Mouse (Mus musculus) ovary, postnatal 14 days (tissue): ENCODE data around the gene Sipa1l1.
"Not testable (repeated sequence)": the region's sequence is repeated elsewhere in the genome, so short reads cannot be mapped to it uniquely, and the experiment has no call there.

Source experiments
- DNase-seq: peaks from one replicate; pipeline ENCODE4 v3.0.0; 2022; ENCODE audit warnings: low spot score

Gene Sipa1l1

DNA sequence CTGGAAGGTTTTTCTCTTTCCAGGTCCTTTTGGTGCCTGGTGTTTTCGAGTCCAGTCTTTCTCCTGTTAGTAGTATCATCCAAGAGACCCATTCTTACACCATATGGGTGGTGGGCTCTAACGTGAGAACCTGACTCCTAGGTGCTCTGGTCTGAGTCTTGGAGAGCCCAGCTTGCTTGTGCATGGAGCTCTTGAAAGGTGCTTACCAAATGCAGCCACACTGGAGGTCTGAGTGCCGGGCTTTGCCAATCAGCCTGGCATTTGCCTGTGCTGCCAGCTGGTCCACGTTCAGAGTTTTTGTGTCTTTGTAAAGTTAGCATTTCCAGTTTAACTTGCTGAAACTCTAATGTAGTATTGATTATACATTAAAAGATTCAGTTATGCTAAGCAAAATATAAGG is 9.5 kb downstream of the Sipa1l1 start:
- no peak for DNase-seq

DNA sequence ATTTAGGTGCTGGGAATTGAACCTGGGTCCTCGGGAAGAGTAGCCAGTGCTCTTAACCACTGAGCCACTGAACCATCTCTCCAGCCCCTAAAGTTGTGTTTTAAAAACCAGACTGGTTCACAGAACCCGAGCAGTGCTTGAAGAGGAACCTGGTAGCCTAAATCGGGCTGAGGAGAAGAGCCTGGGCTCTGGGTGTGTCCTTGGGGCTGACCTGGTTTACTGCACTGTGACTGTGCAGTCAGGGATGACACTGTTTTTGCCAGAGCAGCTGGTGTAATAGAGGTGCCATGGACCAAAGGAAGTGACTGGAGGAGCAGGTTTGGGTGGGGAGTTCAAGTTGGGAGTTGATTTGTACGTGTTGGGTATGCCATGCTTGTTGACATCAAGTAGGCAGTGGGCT is 10.5 kb downstream of the Sipa1l1 start:
- DNase-seq: no peak

DNA sequence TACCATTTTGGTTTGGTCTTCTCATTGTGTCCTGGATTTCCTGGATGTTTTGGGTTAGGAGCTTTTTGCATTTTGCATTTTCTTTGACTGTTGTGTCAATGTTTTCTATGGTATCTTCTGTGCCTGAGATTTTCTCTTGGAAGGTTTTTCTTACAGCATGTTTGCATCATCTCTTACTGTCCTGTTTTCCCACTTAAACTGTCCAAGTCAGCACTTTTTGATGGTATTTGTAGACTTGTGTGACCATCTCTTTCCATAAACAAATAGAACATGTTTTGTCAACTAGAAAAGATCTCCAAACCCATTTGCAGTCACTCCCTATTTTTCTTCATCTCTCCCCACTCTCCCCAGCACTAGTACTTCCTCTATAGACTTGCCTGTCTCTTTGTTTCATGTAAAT is 17.0 kb downstream of the Sipa1l1 start:
- not testable (repeated sequence) for DNase-seq

DNA sequence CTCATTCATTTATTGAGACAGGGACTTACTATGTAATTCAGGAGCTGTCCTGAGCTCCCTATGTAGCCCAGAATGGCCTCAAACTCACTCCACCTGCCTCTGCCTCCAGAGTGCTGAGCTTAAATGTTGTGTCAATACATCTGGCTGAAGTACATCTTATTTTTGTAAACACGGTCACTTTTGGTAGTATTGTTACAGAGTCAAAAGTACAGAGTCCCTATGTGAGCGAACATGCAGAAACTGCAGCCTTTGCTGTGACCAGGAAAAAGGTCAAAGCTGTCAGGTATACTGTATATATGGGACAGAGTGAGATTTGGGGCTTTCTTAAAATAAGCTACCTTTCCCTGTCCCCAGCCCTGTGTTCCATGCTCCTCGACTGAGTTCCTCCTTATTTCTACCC is 17.6 kb downstream of the Sipa1l1 start:
- no peak for DNase-seq

DNA sequence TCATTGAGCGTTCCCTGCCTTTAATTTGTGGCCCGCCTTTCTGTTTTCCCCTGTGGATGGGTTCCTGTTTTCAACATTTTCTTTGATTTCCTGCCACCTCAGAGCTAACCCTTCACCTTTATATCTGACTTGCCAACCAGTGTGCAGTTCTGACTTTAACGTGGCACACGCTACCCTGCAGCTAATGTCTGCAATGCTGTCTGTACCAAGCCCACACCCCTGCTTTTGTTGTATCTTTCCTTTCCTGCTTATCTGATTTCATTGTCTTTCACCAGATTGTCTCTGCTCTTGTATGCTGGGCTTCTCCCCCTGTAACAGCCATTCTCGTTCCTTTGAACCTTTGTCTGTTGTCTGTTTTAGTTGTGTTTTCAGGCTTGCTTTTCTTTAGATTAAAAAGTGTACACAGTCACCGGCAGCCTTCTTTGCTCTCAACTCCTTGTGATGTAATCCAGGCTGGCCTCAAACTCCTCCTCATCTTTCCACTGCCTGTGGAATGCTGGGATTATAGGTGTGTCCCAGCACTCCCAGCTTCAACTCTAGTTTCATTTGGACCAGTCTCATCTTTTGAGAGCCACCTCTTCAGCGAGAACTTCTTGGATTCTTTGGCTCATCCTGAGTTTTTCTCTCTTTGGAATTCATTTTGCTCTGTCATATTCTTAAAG is 18.2 kb downstream of the Sipa1l1 start:
- no peak for DNase-seq

DNA sequence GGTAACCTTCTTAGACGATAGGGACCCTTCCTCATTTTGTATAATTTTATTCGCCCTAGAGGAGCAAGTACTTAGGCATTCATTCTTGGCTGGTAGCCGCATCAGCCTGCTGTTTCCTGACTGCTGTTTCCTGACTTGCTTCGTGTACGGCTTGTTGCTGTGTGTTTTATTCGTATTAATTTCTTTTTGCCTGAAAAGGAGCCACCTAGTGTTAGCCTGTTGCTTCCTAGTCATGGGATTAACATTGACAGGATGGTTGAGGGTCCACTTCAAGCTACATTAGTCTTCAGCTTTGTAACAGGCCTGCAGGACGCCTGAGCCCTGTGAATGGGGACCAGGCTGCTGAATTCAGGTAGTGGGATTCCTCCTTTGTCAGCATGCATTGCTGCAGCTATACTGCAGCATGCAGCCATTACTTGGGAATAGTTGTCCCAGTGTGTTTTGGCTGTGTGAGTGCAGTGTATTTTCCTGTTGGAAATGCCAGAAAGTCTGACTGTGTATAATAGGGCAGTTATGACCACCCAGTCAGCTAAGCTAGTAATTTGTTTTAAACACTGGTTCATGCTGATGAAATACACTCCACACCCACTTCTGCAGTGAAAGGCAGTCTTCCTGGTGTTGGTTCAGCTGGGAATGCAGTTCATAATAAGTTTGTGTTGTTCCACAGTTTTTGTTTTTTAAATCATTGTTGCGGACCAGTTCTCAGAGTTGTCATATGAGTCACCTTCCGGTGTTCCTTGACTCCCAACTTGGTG is 19.4 kb downstream of the Sipa1l1 start:
- no peak for DNase-seq

DNA sequence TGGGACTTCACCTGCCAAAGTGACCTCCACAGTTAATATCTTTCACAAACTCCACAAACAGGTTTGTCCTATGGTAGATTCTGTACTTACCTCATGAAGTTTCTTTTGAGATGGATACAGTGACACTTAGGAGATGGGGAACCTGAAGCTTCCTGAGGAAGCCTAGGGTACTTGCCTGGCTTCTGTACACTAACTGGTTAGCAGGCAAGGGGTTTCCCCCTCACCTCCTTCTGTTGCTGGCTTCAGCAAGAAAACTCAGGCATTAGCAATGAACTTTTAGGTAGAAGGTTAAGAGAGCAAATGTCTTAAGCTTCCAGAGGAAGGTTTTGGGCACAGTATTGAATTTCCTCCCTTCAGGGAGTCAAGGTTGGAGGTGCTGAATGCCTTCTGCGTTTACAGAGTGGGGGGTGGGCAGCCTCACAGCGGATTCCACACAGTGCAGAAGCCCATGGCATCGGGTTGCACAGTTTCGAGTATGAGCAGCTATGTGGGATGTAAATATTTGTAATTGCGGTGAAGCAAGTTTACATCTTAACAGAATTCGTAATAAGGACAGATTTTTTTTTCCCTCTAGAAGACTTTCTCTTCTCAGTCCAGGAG is 20.1 kb downstream of the Sipa1l1 start:
- DNase-seq: no peak

DNA sequence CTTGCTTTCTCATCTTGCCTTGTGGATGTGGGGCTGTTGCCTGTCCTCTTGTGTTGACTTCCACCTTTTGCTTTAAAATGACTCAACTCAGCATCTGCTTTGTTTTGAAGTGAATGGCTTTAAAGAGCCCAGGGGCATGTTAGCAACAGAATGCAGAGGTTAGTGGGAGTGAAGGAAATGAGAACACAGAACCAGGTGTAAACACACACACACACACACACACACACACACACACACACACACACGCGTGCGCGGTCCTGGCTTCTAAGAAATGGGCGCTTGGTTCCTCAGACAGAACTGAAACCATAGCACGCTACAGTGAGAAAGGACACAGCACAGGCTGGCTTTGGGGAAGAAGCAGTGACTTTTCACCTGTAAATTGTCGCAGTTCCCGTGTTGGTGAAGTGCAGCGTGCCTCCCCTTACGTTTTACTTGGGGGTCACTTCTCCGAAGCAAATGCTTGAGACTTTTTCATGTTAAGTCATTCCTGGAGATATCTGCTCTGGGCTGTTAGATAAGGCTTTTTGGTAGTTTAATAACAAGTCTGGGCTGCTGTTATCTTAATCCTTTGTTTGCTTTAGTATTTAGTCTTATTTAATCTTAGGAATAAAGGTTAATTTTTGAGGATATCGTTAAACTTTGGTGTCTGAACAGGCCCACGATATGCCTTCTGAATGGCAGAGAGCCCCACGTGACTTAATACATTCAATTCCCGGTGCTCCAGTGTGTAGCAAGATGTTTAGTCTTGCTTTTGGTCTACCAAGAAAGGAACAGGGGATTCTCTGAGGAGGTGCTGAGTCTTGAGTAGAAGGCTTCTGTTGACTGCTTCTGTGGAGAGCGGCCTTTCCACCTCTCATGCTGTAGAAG is 20.8 kb downstream of the Sipa1l1 start:
- DNase-seq: no peak

DNA sequence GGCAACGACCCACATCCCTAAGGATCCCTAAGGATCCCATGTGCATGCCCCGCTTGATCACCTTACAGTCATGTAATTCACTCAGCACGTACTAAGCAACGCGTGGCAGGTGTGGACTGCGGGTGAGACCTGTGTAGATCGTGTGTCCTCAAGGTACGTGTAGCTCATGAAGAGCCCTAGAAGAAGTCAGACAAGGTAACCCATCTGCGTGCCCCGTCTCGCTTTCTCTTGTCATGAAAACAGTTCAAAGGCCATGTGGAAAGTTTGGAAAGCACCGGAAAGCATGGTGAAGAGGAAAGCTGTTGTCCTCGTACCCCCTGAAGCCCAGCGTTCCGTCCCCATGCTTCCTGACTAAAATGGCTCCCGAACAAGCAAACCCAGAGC is 21.5 kb downstream of the Sipa1l1 start:
- DNase-seq: no peak

DNA sequence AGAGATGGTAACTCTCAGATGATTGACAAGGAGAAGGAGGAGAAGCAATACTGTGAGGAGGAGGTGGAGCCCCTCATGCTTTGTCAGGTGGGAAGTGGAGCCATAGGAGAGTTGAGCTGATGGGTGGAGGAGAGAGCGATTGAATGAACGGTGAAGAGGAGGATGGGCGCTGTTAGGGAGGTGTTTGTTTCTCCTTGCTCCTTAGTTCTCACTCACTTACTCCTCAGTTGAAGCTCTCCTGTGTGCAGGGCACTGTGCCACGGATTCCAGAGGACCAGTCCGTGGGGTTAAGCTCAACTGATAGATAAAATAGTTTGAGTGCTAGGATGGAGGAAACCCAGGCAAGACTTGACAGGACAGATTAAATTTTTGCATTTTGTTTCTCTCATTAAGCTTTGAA is 22.6 kb downstream of the Sipa1l1 start:
- DNase-seq: no peak

DNA sequence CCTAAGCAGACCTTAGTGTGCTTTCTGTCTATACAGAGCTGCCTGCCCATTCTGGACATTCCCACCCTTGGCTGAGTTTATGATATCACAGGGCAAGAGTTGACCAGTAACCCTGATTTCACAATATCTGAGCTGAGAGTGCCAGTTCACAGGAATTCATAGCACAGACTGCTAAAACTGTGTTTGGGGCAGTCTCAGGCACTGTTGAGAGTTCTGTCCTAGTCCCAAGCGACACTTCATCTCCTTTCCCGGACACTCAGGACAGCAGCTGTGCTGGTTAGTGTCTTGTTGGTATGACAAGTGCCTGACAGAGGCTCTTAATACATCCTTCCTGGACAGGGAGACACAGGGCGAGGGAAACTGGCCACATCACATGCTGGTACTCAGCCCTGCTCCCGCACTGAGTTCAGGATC is 23.5 kb downstream of the Sipa1l1 start:
- DNase-seq: no peak

DNA sequence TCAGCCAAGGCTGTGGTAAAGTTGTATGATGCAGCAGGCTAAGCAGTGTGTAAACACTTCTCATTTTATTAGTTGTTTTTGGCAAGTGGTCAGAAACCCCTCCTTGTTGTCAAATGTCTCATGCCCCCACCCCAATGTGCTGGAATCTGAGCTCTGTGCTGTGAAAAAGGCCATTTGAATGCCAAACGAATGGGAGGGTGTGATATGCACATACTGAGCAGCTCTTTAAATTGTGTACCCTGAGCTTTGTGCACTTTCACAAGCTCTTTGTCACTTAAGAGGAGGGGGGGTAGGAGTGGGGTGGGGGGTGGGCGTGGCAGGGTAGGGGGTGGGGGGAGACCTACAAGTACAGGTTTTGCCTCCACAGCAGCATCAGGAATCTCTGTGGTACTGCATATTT is 24.4 kb downstream of the Sipa1l1 start:
- DNase-seq: no peak

DNA sequence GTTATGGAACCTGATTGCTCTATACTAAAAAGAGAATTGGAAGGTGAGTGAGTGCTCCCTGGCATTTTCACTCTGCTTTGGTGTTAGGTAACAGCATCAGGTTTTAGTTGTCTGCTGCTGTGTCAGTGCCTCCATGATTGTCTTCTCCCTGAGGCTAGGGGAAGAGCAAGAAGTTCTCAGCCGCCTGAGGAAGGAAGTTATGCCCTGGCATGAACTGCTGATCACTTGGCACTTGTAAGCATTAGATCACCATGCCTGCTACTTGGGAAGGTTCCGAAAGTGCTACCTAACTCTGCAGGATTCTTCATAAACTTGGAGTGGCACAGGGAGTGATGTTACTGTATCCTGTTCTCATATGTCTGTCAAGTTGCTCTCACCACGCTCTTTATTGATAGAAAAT is 25.8 kb downstream of the Sipa1l1 start:
- DNase-seq: no peak

DNA sequence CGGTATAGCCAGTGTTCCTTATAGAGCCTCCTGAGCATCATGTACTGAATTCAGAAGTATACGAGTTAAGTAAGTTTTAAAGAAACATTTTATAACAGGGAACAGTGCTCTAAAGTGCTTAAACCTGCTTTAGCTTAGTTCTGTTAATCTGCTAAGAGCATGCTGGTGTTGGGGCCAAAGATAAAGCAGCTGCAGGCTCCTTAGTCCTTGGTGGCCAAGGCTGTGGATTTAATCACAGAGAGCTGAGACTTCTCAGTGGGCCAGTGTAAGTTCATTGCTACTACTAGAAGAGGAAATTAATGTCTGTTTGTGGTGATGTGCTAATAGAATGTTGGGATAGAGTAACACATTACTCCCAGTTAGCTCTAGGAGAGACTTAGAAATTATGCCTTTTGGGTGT is 27.1 kb downstream of the Sipa1l1 start:
- no peak for DNase-seq

DNA sequence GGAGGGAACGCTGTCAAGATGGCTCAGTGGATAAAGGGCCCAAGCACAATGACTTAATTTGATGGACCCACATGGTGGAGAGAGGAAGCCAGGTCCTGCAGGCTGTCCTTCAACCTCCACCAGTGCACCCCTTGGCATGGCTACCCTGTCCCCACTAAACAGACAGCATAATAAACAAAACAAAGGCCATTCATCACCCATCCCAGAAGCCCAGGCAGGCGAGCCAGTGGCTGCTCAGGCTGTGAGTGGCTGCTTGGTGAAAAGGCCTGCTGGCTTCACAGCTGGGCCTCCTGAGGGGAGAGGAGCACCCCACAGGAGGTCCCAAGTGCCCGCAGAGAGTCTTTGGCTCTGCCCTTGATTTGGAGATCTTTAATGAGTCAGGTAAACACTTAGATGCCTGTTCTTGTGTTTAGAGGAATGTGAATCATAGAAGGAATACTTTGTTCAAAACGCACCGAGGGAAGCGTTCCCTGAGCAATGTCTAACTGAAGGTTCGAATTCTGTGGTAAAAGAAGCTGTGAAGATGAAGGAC is 27.6 kb downstream of the Sipa1l1 start:
- DNase-seq: no peak

DNA sequence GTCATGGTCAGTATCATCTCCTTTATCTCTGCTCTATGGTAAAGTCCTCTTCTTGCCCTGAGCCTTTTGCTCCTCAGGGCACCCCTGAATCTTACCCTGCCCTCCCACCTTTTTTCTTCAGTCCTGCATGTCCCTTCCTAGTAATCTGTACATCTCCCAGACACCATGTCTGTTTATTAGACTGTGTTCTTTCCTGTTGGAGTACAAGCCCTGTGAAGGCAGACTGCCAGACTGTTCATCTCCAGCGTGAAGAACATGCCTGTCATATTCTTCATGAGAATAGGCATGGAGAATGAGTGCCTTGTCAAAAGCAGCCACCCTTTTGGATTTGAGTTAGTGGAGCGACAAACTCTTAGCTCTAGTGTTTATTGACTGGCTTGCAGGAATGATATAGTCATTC is 28.1 kb downstream of the Sipa1l1 start:
- no peak for DNase-seq

DNA sequence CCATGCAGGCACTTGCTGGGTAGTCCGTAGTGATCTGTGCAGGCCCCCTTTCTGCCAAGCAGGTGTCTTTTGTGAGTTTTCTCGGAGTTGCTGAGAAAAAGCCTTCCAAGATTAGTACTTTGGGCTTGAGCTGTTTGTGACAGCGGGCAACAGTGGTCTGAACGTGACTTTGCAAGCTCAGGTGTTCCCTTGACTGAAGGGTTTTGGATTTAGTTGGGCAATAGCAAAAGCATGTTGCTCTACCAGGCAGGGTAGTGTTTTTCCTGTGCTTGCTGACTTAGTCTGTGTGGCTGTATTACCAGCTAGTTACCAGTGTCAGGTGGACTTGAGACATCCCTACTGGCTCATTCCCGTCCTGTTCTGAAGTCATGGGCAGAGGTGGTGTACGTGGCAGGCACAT is 30.2 kb downstream of the Sipa1l1 start:
- DNase-seq: no peak

DNA sequence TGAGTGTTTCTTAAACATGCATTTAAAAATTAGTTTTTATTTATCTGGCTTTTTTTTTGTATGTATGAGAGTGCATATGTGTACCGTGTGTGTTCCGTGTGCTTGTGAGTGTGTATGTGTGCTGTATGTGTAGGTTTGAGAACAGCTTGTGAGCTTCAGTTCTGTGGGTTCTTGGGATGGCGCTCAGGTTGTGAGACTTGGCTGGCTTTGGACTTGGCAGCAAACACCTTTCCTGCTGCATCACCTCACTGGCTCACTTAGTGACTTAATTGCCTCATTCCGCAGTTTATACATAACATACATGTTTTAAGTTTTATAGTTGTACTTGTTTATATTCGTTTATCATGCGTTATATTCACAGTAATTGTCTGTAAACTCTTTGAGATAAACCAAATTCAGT is 35.0 kb downstream of the Sipa1l1 start:
- DNase-seq: no peak

DNA sequence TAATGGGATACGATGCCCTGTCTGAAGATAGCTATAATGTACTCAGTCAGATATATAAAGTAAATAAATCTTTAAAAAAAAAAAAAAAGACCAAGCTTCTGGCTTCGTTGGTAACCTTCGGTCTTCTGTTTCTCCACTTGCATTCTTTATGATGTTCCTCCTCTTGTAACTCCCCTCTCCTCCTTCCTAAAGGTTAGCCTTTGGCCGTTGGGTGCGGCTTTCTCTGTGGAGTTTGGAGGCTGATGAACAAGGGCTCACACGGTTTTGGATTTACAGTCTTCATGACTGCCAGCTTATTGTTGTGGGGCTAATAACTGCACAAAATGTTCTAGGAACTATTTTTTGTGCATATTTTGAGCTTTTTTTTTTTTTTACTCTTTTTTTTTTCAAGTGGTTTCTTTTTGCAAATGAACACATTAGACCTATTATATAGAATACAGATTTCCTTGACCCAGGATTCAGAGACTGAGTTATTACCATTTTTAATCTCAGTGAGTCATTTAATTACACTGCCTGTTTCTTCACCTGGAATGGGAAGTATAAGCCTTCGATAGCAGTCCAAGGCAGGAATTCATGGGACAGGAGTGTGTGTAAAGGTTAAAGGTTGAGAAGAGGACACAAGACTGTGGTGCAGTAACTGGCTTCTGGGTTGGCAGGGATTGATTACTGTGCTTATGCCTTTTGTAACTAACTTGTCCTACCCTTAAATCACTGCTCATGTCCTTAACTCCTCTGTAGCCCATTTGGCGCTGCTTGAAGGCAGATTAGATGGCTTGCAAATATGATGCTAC is 37.9 kb downstream of the Sipa1l1 start:
- DNase-seq: no peak

DNA sequence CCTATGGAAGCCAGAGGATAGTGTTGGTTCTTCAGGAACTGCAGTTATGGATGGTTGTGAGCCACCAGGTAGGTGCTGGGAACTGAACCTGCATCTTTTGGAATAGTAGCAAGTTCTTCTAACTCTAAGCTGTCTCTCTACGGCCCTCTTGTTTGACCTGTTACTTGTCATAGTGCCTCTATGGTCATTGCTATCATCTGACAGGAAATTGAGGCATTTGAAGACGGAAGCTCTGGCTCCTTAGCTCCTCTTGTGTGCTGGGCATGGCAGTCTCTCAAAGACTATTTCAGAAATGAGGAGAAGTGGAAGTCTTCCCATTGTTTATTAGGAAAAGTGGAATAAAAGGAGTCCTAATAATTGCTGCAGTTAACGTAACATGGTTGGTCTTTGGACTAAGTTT is 38.9 kb downstream of the Sipa1l1 start:
- no peak for DNase-seq

DNA sequence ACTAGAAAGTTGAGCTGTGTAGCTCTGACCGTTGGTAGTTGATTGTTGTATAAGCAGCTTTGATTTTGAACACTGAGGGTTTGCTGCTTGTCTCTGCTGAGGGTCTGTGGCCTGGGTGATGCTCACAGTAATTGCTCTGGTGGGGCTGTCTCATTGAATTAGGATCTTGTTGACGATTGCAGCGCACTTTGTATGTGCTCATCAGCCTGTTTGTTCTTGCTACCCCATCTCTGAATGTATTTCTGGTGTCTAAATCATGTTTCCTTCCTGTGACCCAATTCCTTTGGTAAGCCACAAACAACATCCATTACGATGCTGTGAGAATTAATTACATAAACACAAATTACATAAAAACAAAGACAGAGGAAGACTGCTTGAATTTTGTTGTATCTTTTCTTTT is 39.5 kb downstream of the Sipa1l1 start:
- DNase-seq: no peak

DNA sequence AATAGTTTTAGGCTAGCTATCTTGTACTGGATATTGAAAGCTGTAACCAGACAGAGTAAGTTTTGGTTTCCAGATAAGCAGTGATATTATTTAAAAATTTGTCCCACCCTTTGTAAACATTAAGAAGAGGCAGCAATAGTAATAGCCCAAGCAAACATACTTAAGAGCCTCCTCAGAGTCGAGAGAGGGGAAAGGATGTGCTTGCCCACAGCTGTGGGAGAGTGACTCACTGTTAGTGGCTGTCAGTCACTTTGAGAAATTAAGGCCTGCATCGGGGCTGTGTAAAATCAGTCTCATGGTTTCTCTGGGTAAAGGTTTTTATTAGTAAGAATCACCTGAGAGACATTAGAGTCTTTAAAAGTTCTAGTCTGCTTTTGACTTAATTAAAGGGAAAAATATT is 40.6 kb downstream of the Sipa1l1 start:
- DNase-seq: no peak
